Mouse (Mus musculus) lung, postnatal 0 days (tissue): ENCODE measurements around the gene Fam117a.

Source experiments
- CTCF ChIP-seq: IDR thresholded peaks from 2 replicates; pipeline ENCODE4 v1.5.1; 2016; ENCODE audit warnings: antibody characterized with exemption, mild to moderate bottlenecking
- EP300 ChIP-seq: IDR thresholded peaks from 2 replicates; pipeline ENCODE4 v1.6.1; 2016; ENCODE audit warnings: antibody characterized with exemption, mild to moderate bottlenecking, control low read depth

GRCm38 (mm10) chr11:95365596-95365995 is 28.8 kb downstream of the Fam117a start:
- TF ChIP-seq CTCF, result no peak
- no peak for TF ChIP-seq EP300
